Comparison of ENCODE assay signal across 10 mouse cellular contexts in the genomic region with DNA sequence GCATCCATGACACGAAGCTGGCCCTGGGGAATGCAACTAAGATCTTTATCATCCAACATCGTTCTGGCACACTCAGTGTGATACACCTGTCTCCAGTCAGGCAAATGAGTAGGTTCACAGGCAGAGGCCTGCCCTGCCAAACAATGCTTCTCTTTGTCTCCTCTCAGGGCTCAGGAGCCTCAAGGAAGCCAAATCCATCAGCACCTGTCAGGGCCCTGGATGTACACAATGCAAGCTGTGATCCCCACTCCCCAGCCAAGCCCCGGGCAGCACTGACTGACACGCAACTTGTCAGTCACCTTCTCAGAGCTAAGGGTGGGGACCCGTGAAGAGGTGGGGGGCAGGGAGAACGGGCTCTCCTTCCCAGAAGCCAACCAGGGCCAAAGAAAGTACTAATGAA.
A peak's percentile ranks its signal among the peaks of the same experiment; 100 is the strongest.
DNase-seq lines count a peak whose midpoint lies in the region; ATAC-seq and TF ChIP-seq lines count a peak whose summit lies in the region.
"Had no signal": no experiment of that assay in that cellular context is flagged by ENCODE, and none has a peak within 500 bp of the region (broad histone marks: within the 10 kb centered on the region; RNA-seq: fewer than 3 reads in every experiment).

No protein-coding gene starts in this region.

- no peak for DNase-seq in heart, adult 2 months
- DNase-seq in lung, adult 2 months = no peak
- no peak for DNase-seq in B cell, adult 2 months
- no peak for DNase-seq in testis, postnatal 14 days (ENCODE audit: low spot score)

- H3K79me2 ChIP-seq in heart, adult 2 months (replicated peaks; ENCODE audit: control insufficient read depth, insufficient read depth, low read length) = no peaks in the 10 kb centered on the region

- H3K4me2 ChIP-seq in heart, embryonic 11.5 days = no peak overlapping the region
- no peak overlapping the region for H3K4me2 ChIP-seq in embryonic facial prominence, embryonic 15.5 days (replicated peaks)
- no peak overlapping the region for H3K4me2 ChIP-seq in intestine, postnatal 0 days (replicated peaks; ENCODE audit: low read depth)
- H3K4me2 ChIP-seq: hindbrain, embryonic 15.5 days had no signal

- no peak for TF ChIP-seq CTCF in heart, adult 2 months (IDR thresholded peaks at IDR 0.05)
- no peak for TF ChIP-seq CTCF in ES-Bruce4 (IDR thresholded peaks at IDR 0.05; ENCODE audit: low read depth, low read length)
- no peak for TF ChIP-seq CTCF in intestine, postnatal 0 days (IDR thresholded peaks at IDR 0.05; ENCODE audit: low read depth)
- TF ChIP-seq CTCF in lung, adult 2 months (IDR thresholded peaks at IDR 0.05; ENCODE audit: insufficient read depth, low read length) = no peak

- no peak for TF ChIP-seq POLR2A in heart, adult 2 months (IDR thresholded peaks at IDR 0.05; ENCODE audit: insufficient read depth, low read depth, low read length)
- no peak for TF ChIP-seq POLR2A in ES-Bruce4 (IDR thresholded peaks at IDR 0.05; ENCODE audit: insufficient read depth, low read length)
- no peak for TF ChIP-seq POLR2A in lung, adult 2 months (IDR thresholded peaks at IDR 0.05; ENCODE audit: borderline replicate concordance, extremely low read depth, low read depth, low read length)

- H3K4me1 ChIP-seq in heart, embryonic 11.5 days (ENCODE audit: control insufficient read depth, insufficient read depth, low read length) = no peaks in the 10 kb centered on the region
- no peaks in the 10 kb centered on the region for H3K4me1 ChIP-seq in heart, adult 2 months (ENCODE audit: control insufficient read depth, insufficient read depth, low read length)
- no peaks in the 10 kb centered on the region for H3K4me1 ChIP-seq in ES-Bruce4 (ENCODE audit: control insufficient read depth, insufficient read depth, low read length)
- peaks cover 5% of the 10 kb centered on the region; the same call in 1 of the 2 replicates for H3K4me1 ChIP-seq in embryonic facial prominence, embryonic 15.5 days
- no peaks in the 10 kb centered on the region for H3K4me1 ChIP-seq in intestine, postnatal 0 days (replicated peaks; ENCODE audit: control insufficient read depth, insufficient read depth, low read length)
- no peaks in the 10 kb centered on the region for H3K4me1 ChIP-seq in lung, adult 2 months (ENCODE audit: control insufficient read depth, insufficient read depth, low read length)

- H3K27me3 ChIP-seq in heart, embryonic 11.5 days (ENCODE audit: control insufficient read depth, insufficient read depth, low read length) = no peaks in the 10 kb centered on the region
- no peaks in the 10 kb centered on the region for H3K27me3 ChIP-seq in heart, adult 2 months (ENCODE audit: control insufficient read depth, insufficient read depth, low read length)
- no peaks in the 10 kb centered on the region for H3K27me3 ChIP-seq in ES-Bruce4 (ENCODE audit: control insufficient read depth, insufficient read depth, low read length, poor library complexity, severe bottlenecking)
- no peaks in the 10 kb centered on the region for H3K27me3 ChIP-seq in embryonic facial prominence, embryonic 15.5 days
- H3K27me3 ChIP-seq in intestine, postnatal 0 days (replicated peaks; ENCODE audit: control insufficient read depth, insufficient read depth, low read length) = no peaks in the 10 kb centered on the region
- H3K27me3 ChIP-seq: hindbrain, embryonic 15.5 days had no signal

- no peak overlapping the region for H3K4me3 ChIP-seq in heart, embryonic 11.5 days (ENCODE audit: low read depth, low read length)
- no peak overlapping the region for H3K4me3 ChIP-seq in heart, adult 2 months
- no peak overlapping the region for H3K4me3 ChIP-seq in ES-Bruce4 (ENCODE audit: low read depth, low read length)
- no peak overlapping the region for H3K4me3 ChIP-seq in embryonic facial prominence, embryonic 15.5 days (replicated peaks)
- no peak overlapping the region for H3K4me3 ChIP-seq in intestine, postnatal 0 days (ENCODE audit: low read depth, low read length)
- H3K4me3 ChIP-seq in lung, adult 2 months (replicated peaks; ENCODE audit: extremely low read depth, low read depth, low read length) = no peak overlapping the region
- H3K4me3 ChIP-seq: hindbrain, embryonic 15.5 days had no signal

- intact Hi-C loops in heart, adult 2 months (cut with DNase I) = no loop called here

- 21% methylated on average over 6 of the region's 6 CpGs for WGBS in heart, embryonic 11.5 days (ENCODE audit: insufficient replicate concordance)
- 33% methylated on average over 6 of the region's 6 CpGs for WGBS in heart, adult 2 months
- 9% methylated on average over 6 of the region's 6 CpGs for WGBS in embryonic facial prominence, embryonic 15.5 days
- 23% methylated on average over 6 of the region's 6 CpGs for WGBS in intestine, postnatal 0 days
- 33% methylated on average over 6 of the region's 6 CpGs for WGBS in lung, adult 2 months

- H3K9ac ChIP-seq in heart, embryonic 11.5 days (ENCODE audit: low read depth, low read length) = 0 out of 2 replicates have a peak overlapping the region, but pooled peaks have one; percentile 16
- H3K9ac ChIP-seq in heart, adult 2 months (ENCODE audit: low read depth, low read length) = no peak overlapping the region
- no peak overlapping the region for H3K9ac ChIP-seq in ES-Bruce4 (ENCODE audit: low read depth, poor library complexity, severe bottlenecking)
- no peak overlapping the region for H3K9ac ChIP-seq in embryonic facial prominence, embryonic 15.5 days
- no peak overlapping the region for H3K9ac ChIP-seq in intestine, postnatal 0 days (ENCODE audit: low read depth, low read length)
- H3K9ac ChIP-seq: hindbrain, embryonic 15.5 days; liver, embryonic 14.5 days had no signal

- TF ChIP-seq EP300 in heart, adult 2 months (IDR thresholded peaks at IDR 0.05; ENCODE audit: insufficient read depth, low read depth, low read length) = no peak
- TF ChIP-seq EP300 in ES-Bruce4 (IDR thresholded peaks at IDR 0.05; ENCODE audit: insufficient read depth, low read depth, low read length) = peak; percentile 58; the same call in 1 of the 2 replicates

- ATAC-seq in heart, embryonic 11.5 days (replicated peaks; ENCODE audit: insufficient number of reproducible peaks, low FRiP score, low TSS enrichment) = no peak
- peak; percentile 55; the same call in 1 of the 2 replicates for ATAC-seq in embryonic facial prominence, embryonic 15.5 days (ENCODE audit: insufficient number of reproducible peaks, low FRiP score, low TSS enrichment, low read depth)
- peak; percentile 84 for ATAC-seq in intestine, postnatal 0 days

- no peaks in the 10 kb centered on the region for H3K36me3 ChIP-seq in heart, embryonic 11.5 days (ENCODE audit: control insufficient read depth, insufficient read depth, low read length)
- H3K36me3 ChIP-seq in heart, adult 2 months (ENCODE audit: control insufficient read depth, insufficient read depth, low read length) = no peaks in the 10 kb centered on the region
- H3K36me3 ChIP-seq in ES-Bruce4 (ENCODE audit: control insufficient read depth, insufficient read depth, low read length, poor library complexity, severe bottlenecking) = no peaks in the 10 kb centered on the region
- no peaks in the 10 kb centered on the region for H3K36me3 ChIP-seq in embryonic facial prominence, embryonic 15.5 days
- H3K36me3 ChIP-seq in intestine, postnatal 0 days (ENCODE audit: control insufficient read depth, insufficient read depth) = no peaks in the 10 kb centered on the region
- H3K36me3 ChIP-seq: hindbrain, embryonic 15.5 days had no signal

- no peaks in the 10 kb centered on the region for H3K9me3 ChIP-seq in heart, embryonic 11.5 days (replicated peaks; ENCODE audit: control insufficient read depth, low read length)
- H3K9me3 ChIP-seq in ES-Bruce4 (replicated peaks; ENCODE audit: control insufficient read depth, insufficient read depth, low read length, poor library complexity, severe bottlenecking) = no peaks in the 10 kb centered on the region
- no peaks in the 10 kb centered on the region for H3K9me3 ChIP-seq in embryonic facial prominence, embryonic 15.5 days (replicated peaks)
- no peaks in the 10 kb centered on the region for H3K9me3 ChIP-seq in intestine, postnatal 0 days (ENCODE audit: control insufficient read depth)
- H3K9me3 ChIP-seq: hindbrain, embryonic 15.5 days had no signal

- no peak overlapping the region for H3K27ac ChIP-seq in heart, embryonic 11.5 days (ENCODE audit: low read depth, low read length)
- H3K27ac ChIP-seq in heart, adult 2 months = no peak overlapping the region
- no peak overlapping the region for H3K27ac ChIP-seq in ES-Bruce4 (ENCODE audit: insufficient read depth, low read length)
- H3K27ac ChIP-seq in embryonic facial prominence, embryonic 15.5 days (replicated peaks) = no peak overlapping the region; the same call in 1 of the 2 replicates
- no peak overlapping the region for H3K27ac ChIP-seq in intestine, postnatal 0 days (ENCODE audit: low read depth, low read length)
- H3K27ac ChIP-seq: hindbrain, embryonic 15.5 days; liver, embryonic 14.5 days had no signal
